Mouse (Mus musculus) CH12.LX (cell line): ENCODE data around the gene Ric8b. TPM values are rescaled to one million over a fixed set of nuclear protein-coding genes. Genes with fewer than 3 reads are reported as not detected.
A peak's percentile ranks its signal among the peaks of the same experiment; 100 is the strongest.

ENCODE experiments used
- DNase-seq: peaks from one replicate; pipeline ENCODE4 v3.0.0-alpha.2; 2013; ENCODE audit errors: extremely low read depth
- H3K27ac ChIP-seq: 2 replicates; pipeline ENCODE4 v1.5.1; 2012; ENCODE audit warnings: low read depth, mild to moderate bottlenecking, control low read depth, moderate library complexity; ENCODE audit not compliant: insufficient read depth
- H3K27me3 ChIP-seq: replicated peaks from 2 replicates; pipeline ENCODE3; 2012; ENCODE audit warnings: inconsistent platforms
- H3K36me3 ChIP-seq, 2 experiments: replicated peaks in 1 of 2; 2 replicates each; pipeline versions ENCODE3 to v1.6.1; 2012; ENCODE audit warnings: inconsistent platforms in 1 of 2, low read length in 1 of 2, mild to moderate bottlenecking in 1 of 2, mixed read lengths in 1 of 2, moderate library complexity in 1 of 2; ENCODE audit not compliant: control insufficient read depth in 1 of 2, insufficient read depth in 1 of 2
- H3K4me1 ChIP-seq, 2 experiments: 2 replicates each; pipeline ENCODE4 v1.6.1; 2012; ENCODE audit warnings: inconsistent platforms in 1 of 2, moderate library complexity in 1 of 2; ENCODE audit not compliant: insufficient read depth in 2 of 2, control insufficient read depth in 1 of 2
- H3K4me2 ChIP-seq: 2 replicates; pipeline ENCODE4 v1.6.1; 2012; ENCODE audit warnings: low read depth, mild to moderate bottlenecking, control low read depth; ENCODE audit not compliant: poor library complexity, insufficient read depth, severe bottlenecking
- H3K4me3 ChIP-seq, 3 experiments: fragments of 150-350 bp in 1 of 3; sonication (generic) in 1 of 3; replicated peaks in 1 of 3; 2 replicates each; pipeline versions ENCODE3 to v1.5.1; 2011 to 2012; ENCODE audit warnings: low read depth in 2 of 3, low read length in 2 of 3, mild to moderate bottlenecking in 2 of 3, moderate library complexity in 2 of 3, control low read depth in 1 of 3, improper control_type of control experiment in 1 of 3, inconsistent platforms in 1 of 3, mixed read lengths in 1 of 3; ENCODE audit not compliant: poor library complexity in 1 of 3
- H3K79me2 ChIP-seq: replicated peaks from 2 replicates; pipeline ENCODE4 v1.6.1; 2012; ENCODE audit warnings: mild to moderate bottlenecking, moderate library complexity; ENCODE audit not compliant: control insufficient read depth, poor library complexity, insufficient read depth, severe bottlenecking; ENCODE audit errors: extremely low read depth
- H3K9ac ChIP-seq: 2 replicates; pipeline ENCODE4 v1.6.1; 2012; ENCODE audit warnings: low read depth, mild to moderate bottlenecking, control low read depth, moderate library complexity; ENCODE audit not compliant: insufficient read depth
- H3K9me3 ChIP-seq: replicated peaks from 2 replicates; pipeline ENCODE3; 2012; ENCODE audit warnings: low read length, inconsistent platforms, mixed read lengths
- BHLHE40 ChIP-seq: IDR thresholded peaks from 2 replicates; pipeline ENCODE4 v1.6.1; 2011; ENCODE audit warnings: mild to moderate bottlenecking, low read depth, low read length, improper control_type of control experiment
- CHD1 ChIP-seq: IDR thresholded peaks from 2 replicates; pipeline ENCODE4 v1.6.1; 2012; ENCODE audit warnings: low read depth, low read length, improper control_type of control experiment, inconsistent platforms
- CHD2 ChIP-seq: IDR thresholded peaks from 2 replicates; pipeline ENCODE4 v1.6.1; 2011; ENCODE audit warnings: low read length, improper control_type of control experiment
- CTCF ChIP-seq, 2 experiments: IDR thresholded peaks in 1 of 2; conservative IDR thresholded peaks in 1 of 2; 2 replicates each; pipeline ENCODE4 v1.5.1; 2011 to 2012; ENCODE audit warnings: low read depth in 2 of 2, low read length in 2 of 2, improper control_type of control experiment in 1 of 2, inconsistent platforms in 1 of 2, mild to moderate bottlenecking in 1 of 2, moderate library complexity in 1 of 2
- E2F4 ChIP-seq: IDR thresholded peaks from 2 replicates; pipeline ENCODE4 v1.6.1; 2011; ENCODE audit warnings: low read depth, low read length, improper control_type of control experiment; ENCODE audit not compliant: insufficient replicate concordance
- ELF1 ChIP-seq: IDR thresholded peaks from 2 replicates; pipeline ENCODE4 v1.6.1; 2014; ENCODE audit warnings: low read depth, mild to moderate bottlenecking, inconsistent platforms, low read length, improper control_type of control experiment
- EP300 ChIP-seq: IDR thresholded peaks from 2 replicates; pipeline ENCODE4 v1.6.1; 2011; ENCODE audit warnings: low read length, improper control_type of control experiment
- ETS1 ChIP-seq: conservative IDR thresholded peaks from 2 replicates; pipeline ENCODE4 v1.6.1; 2012; ENCODE audit warnings: low read depth, mild to moderate bottlenecking, inconsistent platforms, low read length, improper control_type of control experiment, moderate library complexity
- IRF4 ChIP-seq: IDR thresholded peaks from 2 replicates; pipeline ENCODE4 v1.6.1; 2014; ENCODE audit warnings: low read depth, mild to moderate bottlenecking, inconsistent platforms, low read length, improper control_type of control experiment
- JUN ChIP-seq: IDR thresholded peaks from 2 replicates; pipeline ENCODE4 v1.6.1; 2011; ENCODE audit warnings: low read depth, mild to moderate bottlenecking, low read length, improper control_type of control experiment, moderate library complexity; ENCODE audit not compliant: insufficient read depth
- KAT2A ChIP-seq: IDR thresholded peaks from 2 replicates; pipeline ENCODE4 v1.6.1; 2012; ENCODE audit warnings: low read length, improper control_type of control experiment, inconsistent platforms; ENCODE audit not compliant: insufficient replicate concordance
- MAFK ChIP-seq: IDR thresholded peaks from 2 replicates; pipeline ENCODE4 v1.6.1; 2011; ENCODE audit warnings: low read length, improper control_type of control experiment; ENCODE audit not compliant: insufficient replicate concordance
- MEF2A ChIP-seq: IDR thresholded peaks from 2 replicates; pipeline ENCODE4 v1.6.1; 2014; ENCODE audit warnings: low read depth, mild to moderate bottlenecking, inconsistent platforms, low read length, improper control_type of control experiment, borderline replicate concordance
- MXI1 ChIP-seq: IDR thresholded peaks from 2 replicates; pipeline ENCODE4 v1.6.1; 2011; ENCODE audit warnings: mild to moderate bottlenecking, low read depth, low read length, improper control_type of control experiment
- MYC ChIP-seq: IDR thresholded peaks from 2 replicates; pipeline ENCODE4 v1.6.1; 2011; ENCODE audit warnings: low read depth, mild to moderate bottlenecking, improper control_type of control experiment, low read length
- NELFE ChIP-seq: IDR thresholded peaks from 2 replicates; pipeline ENCODE4 v1.6.1; 2011; ENCODE audit warnings: low read depth, low read length, improper control_type of control experiment
- RCOR1 ChIP-seq: conservative IDR thresholded peaks from 2 replicates; pipeline ENCODE4 v1.6.1; 2012; ENCODE audit warnings: low read depth, mild to moderate bottlenecking, inconsistent platforms, low read length, improper control_type of control experiment
- SMC3 ChIP-seq: IDR thresholded peaks from 2 replicates; pipeline ENCODE4 v1.6.1; 2011; ENCODE audit warnings: low read depth, low read length, improper control_type of control experiment
- TCF12 ChIP-seq: IDR thresholded peaks from 2 replicates; pipeline ENCODE4 v1.6.1; 2014; ENCODE audit warnings: low read depth, mild to moderate bottlenecking, inconsistent platforms, low read length, improper control_type of control experiment
- USF1 ChIP-seq: IDR thresholded peaks from 2 replicates; pipeline ENCODE4 v1.6.1; 2014; ENCODE audit warnings: low read depth, mild to moderate bottlenecking, inconsistent platforms, low read length, improper control_type of control experiment
- ZKSCAN1 ChIP-seq: IDR thresholded peaks from 2 replicates; pipeline ENCODE4 v1.6.1; 2012; ENCODE audit warnings: low read depth, inconsistent platforms, low read length, improper control_type of control experiment, borderline replicate concordance
- ZMIZ1 ChIP-seq: IDR thresholded peaks from 2 replicates; pipeline ENCODE4 v1.6.1; 2012; ENCODE audit warnings: low read depth, mild to moderate bottlenecking, inconsistent platforms, low read length, improper control_type of control experiment
- ZNF384 ChIP-seq: IDR thresholded peaks from 2 replicates; pipeline ENCODE4 v1.6.1; 2012; ENCODE audit warnings: low read depth, low read length, improper control_type of control experiment, inconsistent platforms
- dilution Hi-C: fragments of 300-500 bp; cut with MboI; formaldehyde crosslinking; loops from 2 replicates; pipeline ENCODE4 v1.14.3; 2020; ENCODE audit warnings: low sequenced_read_pairs; ENCODE audit not compliant: extremely low pct_unique_long_range_greater_than_20kb, extremely low pct_ligation_motif_present
- in situ Hi-C: fragments of 300-500 bp; cut with MboI; formaldehyde crosslinking; loops from 3 replicates; pipeline ENCODE4 v1.14.3; 2019; ENCODE audit warnings: low sequenced_read_pairs, low pct_ligation_motif_present, low pct_unique_long_range_greater_than_20kb, mixed read lengths
- polyA plus RNA-seq: library from polyadenylated mRNA; unstranded; fragments of >175 nt; gene quantifications from 2 replicates; pipeline ENCODE4 v1.2.1, GENCODE M21; 2012; ENCODE audit warnings: low read depth; ENCODE audit not compliant: insufficient read length
- total RNA-seq, 2 experiments: library from RNA; depleted of rRNA; stranded (reverse); fragments of 300-350 nt in 1 of 2; fragments of >200 nt in 1 of 2; gene quantifications; 2 replicates each; pipeline ENCODE4 v1.2.3; 2012 to 2014

The Ric8b gene
- total and polyA plus RNA-seq, 3 experiments: 4.8 to 9.4 (median 6.3) TPM

DNA sequence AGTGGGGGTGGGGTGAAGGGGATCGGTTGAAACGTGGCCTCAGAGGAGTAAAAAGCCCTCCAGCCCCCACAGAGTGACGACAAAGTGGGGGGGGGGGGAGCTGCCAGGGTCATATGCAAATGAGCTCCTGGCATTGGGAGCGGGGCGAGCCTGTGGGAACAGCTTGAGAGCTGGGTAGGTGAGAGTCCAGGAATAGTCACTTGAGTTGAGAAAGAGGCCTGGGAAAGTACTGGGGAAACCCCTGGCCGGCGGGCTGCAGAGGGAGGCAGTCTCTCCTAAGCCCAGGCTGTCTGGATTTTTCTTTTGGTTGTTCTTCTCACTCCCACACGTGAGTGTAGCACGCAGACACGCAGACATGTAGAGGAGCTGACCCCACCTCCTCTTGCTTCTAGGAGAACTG lies 120.7 kb downstream of the Ric8b start:
- 0 out of 2 replicates have a peak overlapping the region, but pooled peaks have one; percentile 27 for H3K4me2 ChIP-seq
- no peak for DNase-seq

DNA sequence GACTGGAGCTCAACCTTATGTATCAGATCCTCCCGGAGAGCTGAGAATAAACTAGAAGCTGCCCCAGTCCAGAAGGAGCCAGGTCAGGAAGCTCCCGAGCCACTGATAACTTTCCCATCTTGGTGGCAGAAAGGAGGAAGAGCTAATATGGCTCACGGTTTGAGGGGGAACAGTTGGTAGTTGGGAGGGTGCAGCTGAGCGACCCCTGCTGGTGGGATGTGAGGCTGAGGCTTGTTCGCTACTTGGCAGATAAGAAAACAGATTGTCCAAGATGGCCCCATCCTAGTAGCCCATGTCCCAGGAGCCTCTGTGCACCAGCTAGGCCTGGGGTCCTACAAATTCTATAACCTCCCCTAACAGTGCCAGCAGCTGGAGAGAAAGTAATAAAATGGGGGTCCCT lies 121.4 kb downstream of the Ric8b start:
- Histone ChIP-seq H3K27ac (no peak overlapping the region), H3K4me3 (no peak overlapping the region), H3K4me1 (peaks cover 7 to 23% of the 10 kb centered on the region in 2 experiments; a peak in 3 of 4 replicates), H3K9ac (no peak overlapping the region), H3K79me2 (no peaks in the 10 kb centered on the region), H3K36me3 (no peaks in the 10 kb centered on the region), H3K9me3 (peaks cover 7% of the 10 kb centered on the region), H3K27me3 (no peaks in the 10 kb centered on the region), H3K4me2 (no peak overlapping the region)
- dilution Hi-C loops (no loop called here), in situ Hi-C loops (loop anchor here (10.0 to 25.0 kb wide), 2 partner anchors 394 to 527 kb away; no protein-coding TSS in a partner anchor)
- TF ChIP-seq CTCF (conservative IDR thresholded peaks at IDR 0.05 in 1 of 2, IDR thresholded peaks at IDR 0.05 in 1 of 2; ENCODE audit: low read depth in 2 of 2, low read length in 2 of 2) (peak in 1 of 2 experiments; percentile 19; a peak in 1 of 4 replicates), SMC3 (peak; percentile 9; the same call in 1 of the 2 replicates), CHD2 (no peak)
- DNase-seq: no peak

More for the DNA sequence above, 120.7 kb downstream of the Ric8b start:
- no peak overlapping the region for H3K9ac ChIP-seq
- H3K4me3 ChIP-seq: no peak overlapping the region
- no peaks in the 10 kb centered on the region for H3K36me3 ChIP-seq
- H3K27me3 ChIP-seq: no peaks in the 10 kb centered on the region
- peaks cover 7% of the 10 kb centered on the region for H3K9me3 ChIP-seq
- in situ Hi-C loops: loop anchor here (10.0 to 25.0 kb wide), 2 partner anchors 393 to 526 kb away; no protein-coding TSS in a partner anchor
- TF ChIP-seq BHLHE40 (peak; percentile 32; the same call in 1 of the 2 replicates), MEF2A (peak; percentile 32; the same call in 1 of the 2 replicates), TCF12 (no peak)
- H3K79me2 ChIP-seq: no peaks in the 10 kb centered on the region
- H3K4me1 ChIP-seq: peaks cover 7 to 23% of the 10 kb centered on the region in 2 experiments; a peak in 3 of 4 replicates
- dilution Hi-C loops: no loop called here
- H3K27ac ChIP-seq: no peak overlapping the region

DNA sequence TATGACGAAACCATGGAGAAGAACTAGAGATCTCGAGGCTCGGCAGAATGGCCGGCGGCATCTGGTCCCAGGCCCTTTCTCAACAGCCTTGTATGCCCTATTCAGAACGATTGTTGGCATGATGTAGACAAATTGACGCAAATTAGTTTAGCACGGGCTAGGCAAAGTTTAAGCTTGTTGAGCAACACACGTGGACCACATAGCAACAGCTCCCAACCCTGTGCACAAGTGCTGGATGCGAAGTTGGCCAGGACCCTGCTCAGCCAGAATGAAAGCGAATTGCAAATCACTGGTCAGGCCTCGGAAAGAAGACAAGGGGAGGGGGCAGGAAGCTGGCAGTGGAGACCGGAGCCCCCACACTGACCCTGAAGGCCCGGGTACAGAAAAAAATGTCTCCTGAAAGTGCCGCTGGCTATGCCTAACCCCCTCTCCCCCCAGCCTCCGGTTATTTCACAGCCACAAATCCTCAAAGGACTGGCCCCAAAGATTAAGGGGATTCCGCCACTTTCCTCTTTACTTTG lies 126.8 kb downstream of the Ric8b start:
- no peak overlapping the region for H3K4me3 ChIP-seq
- TF ChIP-seq KAT2A (no peak), RCOR1 (no peak), MXI1 (no peak), CHD1 (no peak), ZNF384 (no peak), ELF1 (no peak), E2F4 (no peak), SMC3 (no peak), ZKSCAN1 (no peak), MYC (no peak), IRF4 (no peak), EP300 (no peak), MAFK (no peak), ZMIZ1 (no peak), ETS1 (no peak), NELFE (no peak), USF1 (no peak), JUN (no peak)
- H3K27me3 ChIP-seq: no peaks in the 10 kb centered on the region
- no peak overlapping the region for H3K27ac ChIP-seq
- H3K36me3 ChIP-seq: no peaks in the 10 kb centered on the region
- dilution Hi-C loops: no loop called here
- no peak overlapping the region for H3K9ac ChIP-seq
- no peak for DNase-seq
- H3K4me2 ChIP-seq: no peak overlapping the region
- in situ Hi-C loops: loop anchor here (10.0 to 25.0 kb wide), 2 partner anchors 209 to 532 kb away; no protein-coding TSS in a partner anchor
- H3K9me3 ChIP-seq: peaks cover 6% of the 10 kb centered on the region
- peaks cover 3 to 6% of the 10 kb centered on the region in 2 experiments; a peak in 2 of 4 replicates for H3K4me1 ChIP-seq
- H3K79me2 ChIP-seq: no peaks in the 10 kb centered on the region
